Mouse (Mus musculus) megakaryocyte, embryonic 14.5 days (primary cell): ENCODE results near the gene 2010111I01Rik.

Source experiments
- FLI1 ChIP-seq: IDR thresholded peaks from 2 replicates; pipeline ENCODE4 v1.6.1; 2012; ENCODE audit warnings: low read length, inconsistent platforms, mixed read lengths
- GATA1 ChIP-seq: IDR thresholded peaks from 3 replicates; pipeline ENCODE4 v1.6.1; 2012; ENCODE audit warnings: mixed read lengths, low read length, inconsistent platforms, borderline replicate concordance

- TF ChIP-seq FLI1 (no peak), GATA1 (no peak)
Observed at GRCm38 (mm10) chr13:63331379-63331778, 366.7 kb downstream of the 2010111I01Rik start.
